Mouse (Mus musculus) liver, embryonic 11.5 days (tissue): ENCODE data around the gene Nap1l1. TPM values are rescaled to one million over a fixed set of nuclear protein-coding genes. Genes with fewer than 3 reads are reported as not detected.

ENCODE experiments used
- ATAC-seq: fragments of 200-750 bp; cut with Nextera tagmentation; replicated peaks from 2 replicates; pipeline ENCODE4 v1.8.0; 2017; ENCODE audit warnings: moderate number of reproducible peaks, mild to moderate bottlenecking, moderate TSS enrichment, moderate library complexity; ENCODE audit not compliant: low FRiP score
- DNase-seq: peaks from one replicate; pipeline ENCODE4 v3.0.0-alpha.2; 2017; ENCODE audit warnings: low spot score
- H3K27ac ChIP-seq: fragments of 300-500 bp; sonication (generic); 2 replicates; pipeline ENCODE4 v1.5.1; 2014; ENCODE audit warnings: mild to moderate bottlenecking, low read depth, low read length, control low read depth
- H3K27me3 ChIP-seq: fragments of 300-500 bp; sonication (generic); replicated peaks from 2 replicates; pipeline ENCODE4 v1.6.1; 2014; ENCODE audit warnings: low read length, mixed read lengths; ENCODE audit not compliant: control insufficient read depth, insufficient read depth
- H3K36me3 ChIP-seq: fragments of 300-500 bp; sonication (generic); 2 replicates; pipeline ENCODE4 v1.6.1; 2014; ENCODE audit warnings: mild to moderate bottlenecking, low read length, moderate library complexity, mixed read lengths; ENCODE audit not compliant: control insufficient read depth, insufficient read depth
- H3K4me1 ChIP-seq: fragments of 300-500 bp; sonication (generic); replicated peaks from 2 replicates; pipeline ENCODE4 v1.6.1; 2014; ENCODE audit warnings: low read length, mixed read lengths; ENCODE audit not compliant: control insufficient read depth, insufficient read depth
- H3K4me2 ChIP-seq: fragments of 300-500 bp; sonication (generic); 2 replicates; pipeline ENCODE4 v1.6.1; 2014; ENCODE audit warnings: mild to moderate bottlenecking, control low read depth, moderate library complexity
- H3K4me3 ChIP-seq: fragments of 300-500 bp; sonication (generic); 2 replicates; pipeline ENCODE4 v1.5.1; 2014; ENCODE audit warnings: low read depth, low read length, control low read depth
- H3K9ac ChIP-seq: fragments of 300-500 bp; sonication (generic); 2 replicates; pipeline ENCODE4 v1.6.1; 2014; ENCODE audit warnings: low read depth, low read length, control low read depth
- H3K9me3 ChIP-seq: fragments of 300-500 bp; sonication (generic); 2 replicates; pipeline ENCODE4 v1.6.1; 2016; ENCODE audit warnings: low read length, inconsistent platforms, mixed read lengths; ENCODE audit not compliant: control insufficient read depth
- WGBS: fragments of 180-500 bp; shearing (Covaris S2); extraction: QIAGEN DNeasy Blood & Tissue Kit; methylation state at CpG from one replicate; pipeline ENCODE4 v1.1.7; 2014; 5-methylcytosine and 5-hydroxymethylcytosine counted together
- polyA plus RNA-seq: library from polyadenylated mRNA; unstranded; fragments of >200 nt; fragmentation: Nextera tagmentation; extraction: Ambion mirVana; gene quantifications from 2 replicates; pipeline ENCODE4 v1.2.1, GENCODE M21; 2014

The Nap1l1 gene
- polyA plus RNA-seq, 1 experiment from 2014 or later = 313 TPM

DNA sequence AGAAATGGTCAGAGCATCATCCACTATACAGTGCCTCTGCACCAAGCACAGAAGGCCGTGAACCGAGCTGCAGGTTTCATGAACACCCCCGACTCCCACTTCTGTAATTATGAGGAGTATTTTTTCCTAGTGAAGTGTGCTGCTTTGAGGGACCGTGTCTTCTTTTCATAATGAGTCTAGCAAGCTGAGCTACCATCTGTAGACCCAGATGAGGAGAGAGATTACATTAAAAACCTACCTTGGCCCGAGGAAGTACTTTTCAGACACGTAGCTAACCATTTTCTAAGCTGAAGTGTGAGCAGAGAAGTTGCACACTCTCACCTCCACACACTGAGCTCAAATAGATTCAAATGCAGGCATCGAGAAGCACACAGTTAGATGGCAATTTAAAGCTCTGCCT, 70.1 kb downstream of the Nap1l1 start:
- no peak for ATAC-seq
- H3K4me1 ChIP-seq = peaks cover 31% of the 10 kb centered on the region

DNA sequence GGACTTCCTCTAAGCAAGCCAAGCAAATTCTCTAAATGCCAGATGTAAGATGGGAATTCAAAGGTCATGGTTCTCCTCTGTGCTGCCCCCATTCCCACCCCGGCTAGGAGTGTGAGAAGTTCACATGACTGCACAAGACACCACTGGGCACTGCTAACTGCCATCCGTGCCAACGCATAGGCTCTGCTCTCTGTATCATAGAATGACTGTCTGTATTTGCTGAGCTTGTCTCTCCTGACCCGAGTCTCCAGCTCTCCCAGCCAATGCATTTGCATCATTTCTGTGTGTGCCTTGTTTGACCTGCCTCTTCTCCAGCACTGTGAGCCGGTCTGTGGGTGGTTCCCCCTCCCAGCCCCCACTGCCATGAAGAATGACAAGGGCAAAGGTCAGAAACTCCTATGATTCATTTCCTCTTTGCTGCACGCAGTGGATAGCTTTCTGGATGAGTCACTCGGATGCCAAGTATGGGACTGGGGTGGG, 70.8 kb downstream of the Nap1l1 start:
- H3K27me3 ChIP-seq = no peaks in the 10 kb centered on the region
- H3K4me3 ChIP-seq = no peak overlapping the region
- no peaks in the 10 kb centered on the region for H3K9me3 ChIP-seq
- ATAC-seq = peak; percentile 58
- H3K36me3 ChIP-seq = no peaks in the 10 kb centered on the region
- peak; percentile 46 for DNase-seq
- 0 out of 2 replicates have a peak overlapping the region, but pooled peaks have one; percentile 10 for H3K27ac ChIP-seq
- no peak overlapping the region; the same call in 1 of the 2 replicates for H3K4me2 ChIP-seq
- H3K4me1 ChIP-seq = peaks cover 31% of the 10 kb centered on the region
- no peak overlapping the region for H3K9ac ChIP-seq
- 28% methylated on average over 7 of the region's 7 CpGs for WGBS

More for the DNA sequence above, 70.1 kb downstream of the Nap1l1 start:
- H3K4me2 ChIP-seq = no peak overlapping the region
- no peak for DNase-seq
- no peaks in the 10 kb centered on the region for H3K9me3 ChIP-seq
- H3K4me3 ChIP-seq = no peak overlapping the region
- no peaks in the 10 kb centered on the region for H3K36me3 ChIP-seq
- no peak overlapping the region for H3K27ac ChIP-seq
- no peak overlapping the region for H3K9ac ChIP-seq
- H3K27me3 ChIP-seq = no peaks in the 10 kb centered on the region
- WGBS = 78% methylated on average over 7 of the region's 7 CpGs

DNA sequence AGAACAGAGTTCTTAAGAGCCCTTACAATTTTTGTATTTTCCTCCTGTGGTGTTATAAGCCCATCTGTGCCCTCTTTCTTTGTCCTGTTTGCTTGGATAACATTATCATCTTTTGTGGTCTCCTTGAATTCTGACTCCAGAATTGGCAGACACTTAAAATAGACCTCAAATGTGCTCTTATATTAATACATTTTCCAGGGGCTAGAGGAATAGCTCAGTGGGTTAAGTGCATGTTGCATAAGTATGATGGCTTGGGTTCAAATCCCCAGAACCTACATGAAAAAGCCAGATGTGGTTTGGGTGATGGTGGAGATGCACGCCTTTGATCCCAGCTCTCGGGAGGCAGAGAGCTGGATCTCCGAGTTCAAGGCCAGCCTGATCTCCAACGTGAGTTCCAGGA, 71.3 kb downstream of the Nap1l1 start:
- ATAC-seq (no peak), DNase-seq (no peak)
- H3K4me2 ChIP-seq = no peak overlapping the region; the same call in 1 of the 2 replicates
- no peak overlapping the region for H3K4me3 ChIP-seq
- H3K27me3 ChIP-seq = no peaks in the 10 kb centered on the region
- peaks cover 31% of the 10 kb centered on the region for H3K4me1 ChIP-seq
- H3K9me3 ChIP-seq = no peaks in the 10 kb centered on the region
- no peak overlapping the region for H3K9ac ChIP-seq
- WGBS = 72% methylated on average over 4 of the region's 4 CpGs
- no peaks in the 10 kb centered on the region for H3K36me3 ChIP-seq
- H3K27ac ChIP-seq = no peak overlapping the region

DNA sequence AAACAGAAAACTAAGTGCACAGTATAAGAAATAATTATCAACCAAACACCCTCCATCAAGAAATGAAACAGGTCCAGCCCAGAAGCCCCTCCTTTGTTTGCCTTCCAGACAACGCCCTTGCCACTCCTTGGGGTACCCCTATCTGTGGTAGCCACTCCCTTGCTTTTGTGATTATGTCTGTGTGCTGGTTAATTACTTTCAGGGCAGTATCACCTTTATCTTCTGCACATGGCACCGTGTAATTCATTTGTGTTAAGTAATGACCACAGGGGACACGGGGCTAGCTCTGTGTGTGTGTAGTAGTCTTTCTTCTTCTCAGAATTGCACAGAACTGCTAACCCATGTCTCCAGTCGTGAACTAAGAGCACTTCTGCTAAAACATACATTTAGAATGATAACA, 72.6 kb downstream of the Nap1l1 start:
- WGBS = 36% methylated on average over 4 of the region's 4 CpGs
- H3K27ac ChIP-seq = no peak overlapping the region
- H3K9me3 ChIP-seq = no peaks in the 10 kb centered on the region
- H3K4me2 ChIP-seq = 0 out of 2 replicates have a peak overlapping the region, but pooled peaks have one; percentile 8
- H3K4me3 ChIP-seq = no peak overlapping the region
- H3K27me3 ChIP-seq = no peaks in the 10 kb centered on the region
- H3K9ac ChIP-seq = no peak overlapping the region
- H3K4me1 ChIP-seq = peaks cover 24% of the 10 kb centered on the region
- ATAC-seq (peak; percentile 81), DNase-seq (no peak)
- no peaks in the 10 kb centered on the region for H3K36me3 ChIP-seq

Other genes with a start within 250 kb of the Nap1l1 start
- gene Bbs10, start 174.5 kb upstream of the Nap1l1 start, polyA plus RNA-seq = 3.1 and 4.3 TPM in 2 replicates
- 15.8 and 16.1 TPM in 2 replicates for gene Phlda1, start 33.1 kb downstream of the Nap1l1 start, polyA plus RNA-seq